Mouse (Mus musculus): ENCODE measurements around the gene Zbtb12. TPM values are rescaled to one million over a fixed set of nuclear protein-coding genes. Genes with fewer than 3 reads are reported as not detected.

The Zbtb12 gene
- polyA plus RNA-seq, 1 experiment from 2014 or later = 0.99 TPM

GRCm38 (mm10) chr17:34932287-34932686 lies 53.0 kb downstream of the Zbtb12 start:
- TF ChIP-seq CTCF (IDR thresholded peaks at IDR 0.05) = no peak
- no peak for TF ChIP-seq EP300 (IDR thresholded peaks at IDR 0.05)
- no peak for DNase-seq (ENCODE audit: low spot score)
- Histone ChIP-seq H3K36me3 (ENCODE audit: insufficient read depth, low read length) (0 out of 2 replicates have a peak, but pooled peaks cover 2% of the 10 kb centered on the region), H3K27me3 (replicated peaks; ENCODE audit: insufficient read depth, low read length) (no peaks in the 10 kb centered on the region), H3K4me2 (replicated peaks; ENCODE audit: low read depth, low read length) (no peak overlapping the region), H3K9ac (replicated peaks; ENCODE audit: low read depth) (no peak overlapping the region), H3K4me3 (ENCODE audit: low read depth, low read length) (no peak overlapping the region; the same call in 1 of the 2 replicates), H3K9me3 (ENCODE audit: low read length) (no peaks in the 10 kb centered on the region), H3K27ac (ENCODE audit: low read length) (no peak overlapping the region), H3K4me1 (ENCODE audit: insufficient read depth, low read depth, low read length) (peaks cover 7% of the 10 kb centered on the region; the same call in 1 of the 2 replicates)
- 61% methylated on average over 8 of the region's 8 CpGs for WGBS
- no peak for ATAC-seq

- H3K9me3 ChIP-seq (ENCODE audit: low read length) = no peaks in the 10 kb centered on the region
- WGBS = 75% methylated on average over 24 of the region's 24 CpGs
- H3K4me1 ChIP-seq (ENCODE audit: insufficient read depth, low read depth, low read length) = peaks cover 7% of the 10 kb centered on the region; the same call in 1 of the 2 replicates
- no peak overlapping the region for H3K4me2 ChIP-seq (replicated peaks; ENCODE audit: low read depth, low read length)
- H3K4me3 ChIP-seq (ENCODE audit: low read depth, low read length) = no peak overlapping the region
- no peak overlapping the region for H3K9ac ChIP-seq (replicated peaks; ENCODE audit: low read depth)
- DNase-seq (ENCODE audit: low spot score) (no peak), ATAC-seq (no peak)
- H3K36me3 ChIP-seq (ENCODE audit: insufficient read depth, low read length) = 0 out of 2 replicates have a peak, but pooled peaks cover 2% of the 10 kb centered on the region
- no peak for TF ChIP-seq CTCF (IDR thresholded peaks at IDR 0.05)
- no peak for TF ChIP-seq EP300 (IDR thresholded peaks at IDR 0.05)
- no peaks in the 10 kb centered on the region for H3K27me3 ChIP-seq (replicated peaks; ENCODE audit: insufficient read depth, low read length)
- H3K27ac ChIP-seq (ENCODE audit: low read length) = no peak overlapping the region
These were observed 54.7 kb downstream of the Zbtb12 start for GRCm38 (mm10) chr17:34934031-34934430.

GRCm38 (mm10) chr17:34934830-34935229 lies 55.5 kb downstream of the Zbtb12 start:
- peak; percentile 59 for DNase-seq (ENCODE audit: low spot score)
- no peak overlapping the region for H3K4me3 ChIP-seq (ENCODE audit: low read depth, low read length)
- no peaks in the 10 kb centered on the region for H3K9me3 ChIP-seq (ENCODE audit: low read length)
- no peak overlapping the region for H3K4me2 ChIP-seq (replicated peaks; ENCODE audit: low read depth, low read length)
- ATAC-seq = no peak
- H3K27me3 ChIP-seq (replicated peaks; ENCODE audit: insufficient read depth, low read length) = no peaks in the 10 kb centered on the region
- 39% methylated on average over 8 of the region's 8 CpGs for WGBS
- H3K4me1 ChIP-seq (ENCODE audit: insufficient read depth, low read depth, low read length) = peaks cover 7% of the 10 kb centered on the region; the same call in 1 of the 2 replicates
- 0 out of 2 replicates have a peak, but pooled peaks cover 2% of the 10 kb centered on the region for H3K36me3 ChIP-seq (ENCODE audit: insufficient read depth, low read length)
- H3K27ac ChIP-seq (ENCODE audit: low read length) = no peak overlapping the region
- TF ChIP-seq EP300 (IDR thresholded peaks at IDR 0.05) = peak; percentile 35; the same call in 1 of the 2 replicates
- TF ChIP-seq CTCF (IDR thresholded peaks at IDR 0.05) = no peak
- H3K9ac ChIP-seq (replicated peaks; ENCODE audit: low read depth) = no peak overlapping the region

GRCm38 (mm10) chr17:34937960-34938505 lies 58.8 kb downstream of the Zbtb12 start:
- no peak for ATAC-seq
- no peak overlapping the region for H3K4me3 ChIP-seq (ENCODE audit: low read depth, low read length)
- 81% methylated on average over 6 of the region's 6 CpGs for WGBS

GRCm38 (mm10) chr17:34941344-34942041 lies 62.2 kb downstream of the Zbtb12 start:
- H3K36me3 ChIP-seq (ENCODE audit: insufficient read depth, low read length) = no peaks in the 10 kb centered on the region
- peak overlapping the region; percentile 43; the same call in 1 of the 2 replicates for H3K27ac ChIP-seq (ENCODE audit: low read length)
- peak; percentile 14 for DNase-seq (ENCODE audit: low spot score)
- no peaks in the 10 kb centered on the region for H3K4me1 ChIP-seq (ENCODE audit: insufficient read depth, low read depth, low read length)
- H3K27me3 ChIP-seq (replicated peaks; ENCODE audit: insufficient read depth, low read length) = no peaks in the 10 kb centered on the region
- H3K4me2 ChIP-seq (replicated peaks; ENCODE audit: low read depth, low read length) = peak overlapping the region; percentile 36
- TF ChIP-seq EP300 (IDR thresholded peaks at IDR 0.05) (no peak), CTCF (IDR thresholded peaks at IDR 0.05) (no peak)
- H3K4me3 ChIP-seq (ENCODE audit: low read depth, low read length) = no peak overlapping the region
- no peak overlapping the region; the same call in 1 of the 2 replicates for H3K9ac ChIP-seq (replicated peaks; ENCODE audit: low read depth)
- H3K9me3 ChIP-seq (ENCODE audit: low read length) = no peaks in the 10 kb centered on the region
- ATAC-seq = no peak
- 8% methylated on average over 15 of the region's 15 CpGs for WGBS

More at GRCm38 (mm10) chr17:34937960-34938505, 58.8 kb downstream of the Zbtb12 start:
- Histone ChIP-seq H3K27ac (ENCODE audit: low read length) (no peak overlapping the region; the same call in 1 of the 2 replicates), H3K27me3 (replicated peaks; ENCODE audit: insufficient read depth, low read length) (no peaks in the 10 kb centered on the region), H3K4me2 (replicated peaks; ENCODE audit: low read depth, low read length) (no peak overlapping the region), H3K4me1 (ENCODE audit: insufficient read depth, low read depth, low read length) (no peaks in the 10 kb centered on the region), H3K9ac (replicated peaks; ENCODE audit: low read depth) (no peak overlapping the region), H3K9me3 (ENCODE audit: low read length) (no peaks in the 10 kb centered on the region), H3K36me3 (ENCODE audit: insufficient read depth, low read length) (0 out of 2 replicates have a peak, but pooled peaks cover 2% of the 10 kb centered on the region)
- no peak for DNase-seq (ENCODE audit: low spot score)
- TF ChIP-seq EP300 (IDR thresholded peaks at IDR 0.05) (no peak), CTCF (IDR thresholded peaks at IDR 0.05) (no peak)

GRCm38 (mm10) chr17:34943128-34943815 lies 64.0 kb downstream of the Zbtb12 start:
- H3K4me3 ChIP-seq (ENCODE audit: low read depth, low read length) = no peak overlapping the region
- no peaks in the 10 kb centered on the region for H3K4me1 ChIP-seq (ENCODE audit: insufficient read depth, low read depth, low read length)
- no peak overlapping the region for H3K4me2 ChIP-seq (replicated peaks; ENCODE audit: low read depth, low read length)
- TF ChIP-seq EP300 (IDR thresholded peaks at IDR 0.05) (no peak), CTCF (IDR thresholded peaks at IDR 0.05) (no peak)
- no peak for DNase-seq (ENCODE audit: low spot score)
- H3K9me3 ChIP-seq (ENCODE audit: low read length) = no peaks in the 10 kb centered on the region
- no peaks in the 10 kb centered on the region for H3K27me3 ChIP-seq (replicated peaks; ENCODE audit: insufficient read depth, low read length)
- H3K27ac ChIP-seq (ENCODE audit: low read length) = no peak overlapping the region
- ATAC-seq = no peak
- WGBS = 88% methylated on average over 4 of the region's 4 CpGs
- H3K9ac ChIP-seq (replicated peaks; ENCODE audit: low read depth) = no peak overlapping the region
- no peaks in the 10 kb centered on the region for H3K36me3 ChIP-seq (ENCODE audit: insufficient read depth, low read length)
